Mouse (Mus musculus): ENCODE measurements around the gene Padi6.
A peak's percentile ranks its signal among the peaks of the same experiment; 100 is the strongest.

Padi6 gene

GRCm38 (mm10) chr4:140704166-140704565, 38.3 kb downstream of the Padi6 start:
- peak; percentile 32 for DNase-seq

- DNase-seq, result no peak
Measured at GRCm38 (mm10) chr4:140703636-140704035, 38.8 kb downstream of the Padi6 start.

GRCm38 (mm10) chr4:140702611-140703327, 39.7 kb downstream of the Padi6 start:
- peak; percentile 93 for DNase-seq

- peak; percentile 57 for DNase-seq
Measured at GRCm38 (mm10) chr4:140701716-140702561, 40.5 kb downstream of the Padi6 start.

GRCm38 (mm10) chr4:140701049-140701715, 41.3 kb downstream of the Padi6 start:
- DNase-seq, result peak; percentile 89

GRCm38 (mm10) chr4:140700269-140701018, 42.0 kb downstream of the Padi6 start, which contains the start of gene Rcc2:
Gene Rcc2 (plus strand): TSS chr4:140700541.
- no peak for DNase-seq

GRCm38 (mm10) chr4:140699441-140700127, 42.9 kb downstream of the Padi6 start:
- DNase-seq, result peak; percentile 72

GRCm38 (mm10) chr4:140695675-140696585, 46.5 kb downstream of the Padi6 start:
- no peak for DNase-seq

- no peak for DNase-seq
Measured at GRCm38 (mm10) chr4:140695146-140695545, 47.3 kb downstream of the Padi6 start.

GRCm38 (mm10) chr4:140694551-140695060, 47.8 kb downstream of the Padi6 start:
- no peak for DNase-seq

GRCm38 (mm10) chr4:140693513-140693912, 48.9 kb downstream of the Padi6 start:
- no peak for DNase-seq

GRCm38 (mm10) chr4:140691481-140691880, 51.0 kb downstream of the Padi6 start:
- DNase-seq, result no peak

GRCm38 (mm10) chr4:140689873-140690655, 52.4 kb downstream of the Padi6 start:
- no peak for DNase-seq

- DNase-seq, result no peak
Measured at GRCm38 (mm10) chr4:140688826-140689425, 53.5 kb downstream of the Padi6 start.

GRCm38 (mm10) chr4:140688044-140688825, 54.2 kb downstream of the Padi6 start:
- DNase-seq, result no peak

GRCm38 (mm10) chr4:140684881-140685303, 57.6 kb downstream of the Padi6 start:
- DNase-seq, result no peak

- peak; percentile 44 for DNase-seq
Measured at GRCm38 (mm10) chr4:140684141-140684871, 58.1 kb downstream of the Padi6 start.

GRCm38 (mm10) chr4:140683608-140684007, 58.8 kb downstream of the Padi6 start:
- DNase-seq, result no peak
